Mouse (Mus musculus): ENCODE results near the gene Spindoc. TPM values are rescaled to one million over a fixed set of nuclear protein-coding genes. Genes with fewer than 3 reads are reported as not detected.
A peak's percentile ranks its signal among the peaks of the same experiment; 100 is the strongest.

The Spindoc gene
- total and polyA plus RNA-seq, 3 experiments, result 9.0 to 21.7 (median 10.6) TPM

GRCm38 (mm10) chr19:7320181-7320580 lies 62.6 kb downstream of the Spindoc start:
- in situ Hi-C loops (cut with MboI; ENCODE audit: low pct_ligation_motif_present, low pct_unique_long_range_greater_than_20kb, low sequenced_read_pairs) (no loop called here), dilution Hi-C loops (cut with MboI; ENCODE audit: extremely low pct_ligation_motif_present, extremely low pct_unique_long_range_greater_than_20kb, low sequenced_read_pairs) (no loop called here)
- Histone ChIP-seq H3K4me1 (ENCODE audit: control insufficient read depth in 1 of 2, insufficient read depth in 2 of 2) (peaks cover 2 to 29% of the 10 kb centered on the region in 2 experiments; a peak in 3 of 4 replicates), H3K4me2 (ENCODE audit: insufficient read depth, low read depth, poor library complexity, severe bottlenecking) (no peak overlapping the region), H3K36me3 (replicated peaks in 1 of 2; ENCODE audit: control insufficient read depth in 1 of 2, insufficient read depth in 1 of 2, low read length in 1 of 2) (peaks cover 0 to 13% of the 10 kb centered on the region in 2 experiments), H3K79me2 (replicated peaks; ENCODE audit: control insufficient read depth, extremely low read depth, insufficient read depth, poor library complexity, severe bottlenecking) (peaks cover 57% of the 10 kb centered on the region), H3K4me3 (replicated peaks in 1 of 3; ENCODE audit: low read depth in 2 of 3, low read length in 2 of 3, poor library complexity in 1 of 3) (no peak overlapping the region), H3K9me3 (replicated peaks; ENCODE audit: low read length) (no peaks in the 10 kb centered on the region), H3K27ac (ENCODE audit: insufficient read depth, low read depth) (no peak overlapping the region), H3K9ac (ENCODE audit: insufficient read depth, low read depth) (no peak overlapping the region), H3K27me3 (replicated peaks) (no peaks in the 10 kb centered on the region)
- DNase-seq (ENCODE audit: extremely low read depth), result no peak
- TF ChIP-seq UBTF (IDR thresholded peaks at IDR 0.05; ENCODE audit: low read depth, low read length), result no peak
- TF ChIP-seq ELF1 (IDR thresholded peaks at IDR 0.05; ENCODE audit: low read depth, low read length), result no peak
- no peak for TF ChIP-seq GABPA (IDR thresholded peaks at IDR 0.05; ENCODE audit: insufficient replicate concordance, low read depth, low read length)
- no peak for TF ChIP-seq BHLHE40 (IDR thresholded peaks at IDR 0.05; ENCODE audit: low read depth, low read length)
- no peak for TF ChIP-seq MEF2A (IDR thresholded peaks at IDR 0.05; ENCODE audit: borderline replicate concordance, low read depth, low read length)
- TF ChIP-seq IRF4 (IDR thresholded peaks at IDR 0.05; ENCODE audit: low read depth, low read length), result no peak
- TF ChIP-seq CHD2 (IDR thresholded peaks at IDR 0.05; ENCODE audit: low read length), result no peak
- TF ChIP-seq MAX (IDR thresholded peaks at IDR 0.05; ENCODE audit: low read length), result no peak
- TF ChIP-seq KAT2A (IDR thresholded peaks at IDR 0.05; ENCODE audit: insufficient replicate concordance, low read length), result no peak
- TF ChIP-seq CHD1 (IDR thresholded peaks at IDR 0.05; ENCODE audit: low read depth, low read length), result no peak
- TF ChIP-seq MAFK (IDR thresholded peaks at IDR 0.05; ENCODE audit: insufficient replicate concordance, low read length), result no peak
- TF ChIP-seq TCF12 (IDR thresholded peaks at IDR 0.05; ENCODE audit: low read depth, low read length), result no peak

- in situ Hi-C loops (cut with MboI; ENCODE audit: low pct_ligation_motif_present, low pct_unique_long_range_greater_than_20kb, low sequenced_read_pairs) (no loop called here), dilution Hi-C loops (cut with MboI; ENCODE audit: extremely low pct_ligation_motif_present, extremely low pct_unique_long_range_greater_than_20kb, low sequenced_read_pairs) (no loop called here)
- Histone ChIP-seq H3K36me3 (replicated peaks in 1 of 2; ENCODE audit: control insufficient read depth in 1 of 2, insufficient read depth in 1 of 2, low read length in 1 of 2) (peaks cover 0 to 24% of the 10 kb centered on the region in 2 experiments), H3K27ac (ENCODE audit: insufficient read depth, low read depth) (no peak overlapping the region), H3K9ac (ENCODE audit: insufficient read depth, low read depth) (no peak overlapping the region), H3K4me2 (ENCODE audit: insufficient read depth, low read depth, poor library complexity, severe bottlenecking) (no peak overlapping the region), H3K4me3 (replicated peaks in 1 of 3; ENCODE audit: low read depth in 2 of 3, low read length in 2 of 3, poor library complexity in 1 of 3) (no peak overlapping the region), H3K79me2 (replicated peaks; ENCODE audit: control insufficient read depth, extremely low read depth, insufficient read depth, poor library complexity, severe bottlenecking) (peaks cover 61% of the 10 kb centered on the region), H3K9me3 (replicated peaks; ENCODE audit: low read length) (no peaks in the 10 kb centered on the region), H3K4me1 (ENCODE audit: control insufficient read depth in 1 of 2, insufficient read depth in 2 of 2) (peaks cover 2 to 38% of the 10 kb centered on the region in 2 experiments; a peak in 3 of 4 replicates), H3K27me3 (replicated peaks) (no peaks in the 10 kb centered on the region)
- TF ChIP-seq BHLHE40 (IDR thresholded peaks at IDR 0.05; ENCODE audit: low read depth, low read length) (0 out of 2 replicates have a peak, but pooled peaks have one; percentile 17), ZC3H11A (IDR thresholded peaks at IDR 0.05; ENCODE audit: low read depth, low read length) (no peak), IRF4 (IDR thresholded peaks at IDR 0.05; ENCODE audit: low read depth, low read length) (peak; percentile 44)
- no peak for DNase-seq (ENCODE audit: extremely low read depth)
These were observed 65.1 kb downstream of the Spindoc start for GRCm38 (mm10) chr19:7317716-7318115.

GRCm38 (mm10) chr19:7316822-7317221 lies 66.0 kb downstream of the Spindoc start:
- Histone ChIP-seq H3K9ac (ENCODE audit: insufficient read depth, low read depth) (no peak overlapping the region), H3K79me2 (replicated peaks; ENCODE audit: control insufficient read depth, extremely low read depth, insufficient read depth, poor library complexity, severe bottlenecking) (peaks cover 52% of the 10 kb centered on the region), H3K27ac (ENCODE audit: insufficient read depth, low read depth) (no peak overlapping the region), H3K36me3 (replicated peaks in 1 of 2; ENCODE audit: control insufficient read depth in 1 of 2, insufficient read depth in 1 of 2, low read length in 1 of 2) (peaks cover 0 to 21% of the 10 kb centered on the region in 2 experiments), H3K4me2 (ENCODE audit: insufficient read depth, low read depth, poor library complexity, severe bottlenecking) (no peak overlapping the region), H3K27me3 (replicated peaks) (no peaks in the 10 kb centered on the region), H3K4me3 (replicated peaks in 1 of 3; ENCODE audit: low read depth in 2 of 3, low read length in 2 of 3, poor library complexity in 1 of 3) (no peak overlapping the region), H3K4me1 (ENCODE audit: control insufficient read depth in 1 of 2, insufficient read depth in 2 of 2) (peaks cover 2 to 47% of the 10 kb centered on the region in 2 experiments; a peak in 3 of 4 replicates), H3K9me3 (replicated peaks; ENCODE audit: low read length) (no peaks in the 10 kb centered on the region)
- dilution Hi-C loops (cut with MboI; ENCODE audit: extremely low pct_ligation_motif_present, extremely low pct_unique_long_range_greater_than_20kb, low sequenced_read_pairs) (no loop called here), in situ Hi-C loops (cut with MboI; ENCODE audit: low pct_ligation_motif_present, low pct_unique_long_range_greater_than_20kb, low sequenced_read_pairs) (no loop called here)
- TF ChIP-seq ZKSCAN1 (IDR thresholded peaks at IDR 0.05; ENCODE audit: borderline replicate concordance, low read depth, low read length) (no peak), JUND (conservative IDR thresholded peaks at IDR 0.05; ENCODE audit: low read depth, low read length) (no peak), NRF1 (IDR thresholded peaks at IDR 0.05; ENCODE audit: low read depth, low read length) (no peak), TCF12 (IDR thresholded peaks at IDR 0.05; ENCODE audit: low read depth, low read length) (no peak), ZNF384 (IDR thresholded peaks at IDR 0.05; ENCODE audit: low read depth, low read length) (no peak), USF1 (IDR thresholded peaks at IDR 0.05; ENCODE audit: low read depth, low read length) (no peak), NELFE (IDR thresholded peaks at IDR 0.05; ENCODE audit: low read depth, low read length) (no peak)
- DNase-seq (ENCODE audit: extremely low read depth), result no peak

All from CH12.LX (cell line).